Mouse (Mus musculus) layer of hippocampus, adult 2 months (tissue): Measurements from ENCODE around the gene Suox. TPM values are rescaled to one million over a fixed set of nuclear protein-coding genes. Genes with fewer than 3 reads are reported as not detected.
"Not testable (repeated sequence)": the region's sequence is repeated elsewhere in the genome, so short reads cannot be mapped to it uniquely, and the experiment has no call there.

Experiments used
- DNase-seq, 2 experiments: peaks; one replicate each; pipeline ENCODE4 v3.0.0; 2022; ENCODE audit warnings: low spot score in 2 of 2
- H3K27ac ChIP-seq: fragments of 200-600 bp; 2 replicates; pipeline ENCODE4 v1.8.1; 2022
- H3K4me3 ChIP-seq: fragments of 200-600 bp; 2 replicates; pipeline ENCODE4 v1.8.1; 2022; ENCODE audit warnings: mild to moderate bottlenecking
- CTCF ChIP-seq: fragments of 200-600 bp; conservative IDR thresholded peaks from 2 replicates; pipeline ENCODE4 v1.8.1; 2022; ENCODE audit warnings: antibody characterized with exemption, mild to moderate bottlenecking, moderate library complexity
- total RNA-seq, 2 experiments: library from RNA; stranded (reverse); gene quantifications; 2 replicates each; pipeline ENCODE4 v1.2.3; 2021

Gene Suox
- total RNA-seq, 2 experiments from 2014 or later: 12.5 to 12.6 TPM

DNA sequence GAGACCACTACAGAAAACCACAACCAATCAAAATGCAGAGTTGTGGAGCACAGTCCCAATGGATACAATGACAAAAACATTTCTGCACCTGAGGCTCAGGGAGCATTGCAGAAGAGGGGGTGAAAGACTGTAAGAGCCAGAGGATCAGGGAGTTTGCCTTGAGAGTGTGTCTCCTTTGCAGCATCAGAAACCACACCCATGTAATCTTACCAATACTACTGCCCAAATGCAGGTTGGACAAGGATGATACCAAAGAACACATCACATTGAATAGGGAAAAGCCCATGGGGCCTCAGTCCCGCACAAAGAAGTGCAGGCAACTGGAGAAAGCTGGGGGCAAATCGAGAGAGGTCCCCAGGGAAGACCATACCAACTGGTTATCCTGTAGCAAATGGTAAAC, 44.1 kb downstream of the Suox start:
- TF ChIP-seq CTCF: no peak
- no peak for DNase-seq
- Histone ChIP-seq H3K4me3 (no peak overlapping the region), H3K27ac (no peak overlapping the region)

DNA sequence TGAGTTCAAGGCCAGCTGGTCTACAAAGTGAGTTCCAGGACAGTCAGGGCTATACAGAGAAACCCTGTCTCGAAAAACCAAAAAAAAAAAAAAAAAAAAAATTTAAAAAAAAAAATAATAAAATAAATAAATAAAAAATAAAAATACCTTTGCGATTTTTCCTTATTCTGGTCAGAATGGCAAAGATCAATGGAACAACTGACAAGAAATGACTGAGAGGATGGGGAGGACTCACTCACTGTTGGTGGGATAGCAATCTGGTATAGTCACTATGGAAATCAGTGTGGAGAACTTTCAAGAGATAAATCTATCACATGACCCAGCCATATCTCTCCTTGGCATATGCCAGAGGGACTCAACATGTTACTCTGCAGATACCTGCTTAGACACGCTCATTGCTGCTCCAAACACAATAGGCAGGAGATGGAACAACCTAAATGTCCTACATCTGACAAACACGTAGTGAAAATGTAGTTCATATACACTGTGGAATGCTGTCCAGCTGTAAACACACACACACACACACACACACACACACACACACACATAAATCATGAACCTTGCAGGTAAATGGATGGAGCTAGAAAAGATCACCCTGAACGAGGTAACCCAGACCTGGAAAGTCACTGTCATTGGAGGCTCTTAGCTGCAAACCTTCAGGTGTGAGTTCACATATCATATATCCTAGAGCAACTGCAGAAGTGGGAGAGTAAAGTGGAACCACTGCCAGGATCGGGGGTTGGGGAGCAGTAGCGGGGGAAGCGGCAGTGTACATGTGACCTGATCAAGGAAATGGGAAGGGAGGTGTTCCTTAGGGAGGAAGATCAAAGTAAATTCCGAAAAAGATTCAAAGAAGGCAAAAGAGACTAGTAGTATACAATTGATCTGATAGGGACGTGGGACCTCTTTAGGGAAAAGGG, 46.2 kb downstream of the Suox start:
- DNase-seq: no peak
- Histone ChIP-seq H3K27ac (no peak overlapping the region), H3K4me3 (no peak overlapping the region)
- no peak for TF ChIP-seq CTCF

DNA sequence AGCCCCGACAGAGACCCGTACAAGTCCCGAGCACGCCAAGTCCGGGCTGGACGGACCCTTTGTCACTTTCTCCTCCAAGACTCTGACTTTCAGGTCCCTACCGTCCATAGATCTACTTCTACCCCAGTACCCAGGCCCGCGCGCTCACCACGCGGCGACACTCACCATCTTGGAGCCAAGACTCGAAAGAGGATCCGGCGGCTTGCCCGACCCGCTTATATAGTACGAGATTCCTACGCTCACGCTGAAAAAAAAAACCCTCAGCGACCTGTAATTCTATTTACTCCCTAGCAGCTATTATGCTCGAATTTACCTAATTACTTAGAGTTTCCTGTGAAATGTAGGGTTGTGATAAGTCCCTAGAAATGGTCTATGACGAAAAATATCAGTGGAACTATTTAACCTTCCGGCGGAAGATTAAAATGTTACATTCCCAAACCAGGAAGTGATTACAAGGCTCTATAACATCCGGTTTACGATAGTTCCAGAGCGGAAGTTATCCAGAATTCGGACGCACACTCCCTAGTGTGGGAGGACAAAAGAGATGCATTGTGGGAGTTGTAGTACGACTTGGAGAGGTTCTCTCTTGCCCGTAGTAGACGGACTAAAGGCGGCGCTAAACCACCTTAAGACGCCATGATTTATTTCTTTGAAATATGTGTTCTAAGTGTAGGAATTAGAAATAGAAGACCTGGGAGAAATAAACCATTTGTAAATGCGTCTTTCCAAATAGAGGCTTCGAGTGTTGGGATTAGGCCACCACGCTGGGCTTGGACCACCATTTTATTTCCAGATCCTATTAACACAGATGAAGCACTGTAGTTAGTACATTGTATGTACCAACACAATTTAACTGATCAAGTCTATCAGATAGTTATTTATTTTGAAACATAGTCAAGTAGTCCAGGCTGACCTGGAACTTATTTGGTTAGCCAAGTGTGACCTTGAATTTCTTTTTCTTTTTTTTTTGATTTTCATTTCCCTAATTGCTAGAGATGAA, 47.3 kb downstream of the Suox start, which contains the start of gene Rps26:
Gene Rps26, minus strand, starts transcription at position 437 of the 1,000 bp plus-strand sequence.
- Histone ChIP-seq H3K4me3 (peak within 1 kb of the TSS; percentile 66), H3K27ac (peak within 1 kb of the TSS; percentile 99)
- TF ChIP-seq CTCF: peak; percentile 70
- peak; percentile 87 to 98 for DNase-seq

DNA sequence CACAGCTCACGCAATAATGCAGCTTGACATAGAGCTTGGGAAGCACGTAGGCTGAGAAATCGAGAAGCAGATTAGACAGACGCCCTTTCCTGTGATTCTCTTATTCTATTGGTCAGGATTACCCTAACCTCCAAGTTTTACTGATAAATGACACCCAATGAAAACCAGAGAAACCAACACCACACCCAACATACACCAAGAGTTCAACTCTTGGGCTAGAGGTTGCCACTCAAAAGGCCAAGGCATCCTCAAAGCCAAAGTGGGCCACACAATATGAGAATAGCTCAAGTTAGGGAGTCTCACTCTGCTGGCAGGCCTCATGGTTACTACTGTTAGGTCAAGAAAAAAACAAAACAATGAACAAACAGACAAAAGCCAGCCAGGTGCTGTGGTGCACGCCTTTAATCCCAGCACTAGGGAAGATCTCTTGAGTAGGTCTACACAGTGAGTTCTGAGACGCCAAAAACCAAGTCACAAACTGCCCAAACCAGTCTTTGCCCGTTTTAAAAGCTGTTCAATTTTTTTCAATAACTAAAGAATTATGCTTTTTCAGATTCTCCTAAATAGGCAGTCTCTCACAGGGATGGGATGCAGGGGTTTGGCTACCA, 48.5 kb downstream of the Suox start:
- Histone ChIP-seq H3K27ac (peak overlapping the region; percentile 99), H3K4me3 (peak overlapping the region; percentile 66)
- DNase-seq: no peak
- TF ChIP-seq CTCF: no peak

DNA sequence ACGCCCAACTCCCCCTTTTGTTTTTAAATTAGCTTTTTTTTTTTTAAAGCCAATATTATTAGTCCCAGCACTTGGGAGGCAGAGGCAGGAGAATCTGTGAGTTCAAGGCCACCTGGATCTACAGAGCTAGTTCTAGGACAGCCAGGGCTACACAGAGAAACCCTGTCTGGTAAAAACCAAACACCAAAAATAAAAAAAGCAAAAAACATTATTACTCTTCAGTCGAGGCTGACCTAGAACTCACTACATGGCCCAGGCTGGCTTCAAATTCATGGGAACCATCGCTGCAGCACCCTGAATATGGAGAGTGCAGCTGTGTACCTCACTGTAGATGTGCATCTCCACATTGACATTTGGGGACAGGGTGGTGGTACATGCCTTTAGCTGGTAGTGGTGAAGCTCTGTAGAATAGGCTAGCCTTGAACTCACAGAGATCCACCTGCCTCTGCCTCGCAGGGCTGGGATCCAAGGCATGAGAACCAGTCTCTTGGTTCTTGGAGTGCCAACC, 50.7 kb downstream of the Suox start:
- H3K27ac ChIP-seq, DNase-seq, H3K4me3 ChIP-seq: not testable (repeated sequence)

DNA sequence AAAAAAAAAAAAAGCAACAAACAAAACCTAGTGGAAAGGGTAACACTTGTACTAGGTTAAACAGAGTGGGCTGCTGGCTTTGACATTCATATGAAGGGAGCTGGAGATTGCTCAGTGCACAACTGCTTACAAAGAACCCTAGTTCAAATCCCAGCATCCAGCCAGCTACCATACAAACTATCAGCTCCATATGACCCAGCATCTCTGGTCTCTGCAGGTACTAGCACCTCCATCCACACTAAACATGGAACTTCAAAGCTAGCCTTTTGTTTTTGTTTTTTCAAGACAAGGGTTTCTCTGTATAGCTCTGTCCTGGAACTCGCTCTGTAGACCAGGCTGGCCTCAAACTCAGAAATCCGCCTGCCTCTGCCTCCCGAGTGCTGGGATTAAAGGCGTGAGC, 51.2 kb downstream of the Suox start:
- no peak overlapping the region for H3K27ac ChIP-seq
- H3K4me3 ChIP-seq: no peak overlapping the region
- DNase-seq: no peak
- no peak for TF ChIP-seq CTCF

DNA sequence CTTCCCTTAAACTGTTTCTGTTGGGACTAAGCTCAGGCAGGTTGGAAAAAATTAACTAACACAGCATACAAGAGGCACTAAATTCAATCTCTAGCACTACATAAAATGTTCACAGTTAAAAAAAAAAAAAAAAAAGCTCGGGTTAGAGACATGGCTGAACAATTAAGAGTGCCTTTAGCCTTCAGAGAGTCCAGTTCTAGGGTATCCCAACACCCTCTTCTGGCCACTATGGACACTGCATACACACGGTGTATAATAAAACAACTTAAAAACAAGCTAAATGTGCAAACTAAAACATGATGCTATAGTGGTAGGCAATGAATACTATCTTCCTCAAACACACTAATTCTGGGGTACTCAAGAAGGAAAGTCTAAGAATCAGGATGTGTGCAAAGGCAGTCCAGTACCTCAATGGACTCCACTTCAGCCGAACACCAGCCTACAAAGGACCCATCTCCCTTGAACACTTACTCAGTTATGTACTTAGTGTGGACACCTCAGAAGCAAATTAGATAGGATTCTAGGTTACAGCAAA, 51.8 kb downstream of the Suox start:
- TF ChIP-seq CTCF: peak; percentile 50
- no peak overlapping the region for H3K4me3 ChIP-seq
- no peak for DNase-seq
- no peak overlapping the region for H3K27ac ChIP-seq

DNA sequence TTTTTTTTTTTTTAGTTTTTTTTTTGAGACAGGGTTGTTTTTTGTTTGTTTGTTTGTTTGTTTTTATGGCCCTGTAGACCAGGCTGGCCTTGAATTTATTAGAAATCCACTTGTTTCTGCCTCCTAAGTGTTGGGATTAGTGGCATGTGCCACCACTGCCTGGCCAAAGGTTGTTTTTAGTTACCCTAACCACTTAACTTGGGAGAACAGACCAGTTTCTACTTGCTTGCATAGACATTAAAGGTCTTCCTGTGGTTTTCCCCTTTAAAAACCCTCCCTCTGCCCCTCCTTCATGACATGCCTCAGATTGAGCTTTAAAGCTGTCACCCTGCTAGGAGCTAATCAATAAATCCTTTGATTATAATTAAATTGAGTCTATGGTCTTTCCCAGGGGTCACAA, 53.6 kb downstream of the Suox start:
- no peak overlapping the region for H3K4me3 ChIP-seq
- no peak overlapping the region for H3K27ac ChIP-seq
- DNase-seq: no peak
- TF ChIP-seq CTCF: no peak

Other genes starting within 250 kb of the Suox start
- 100 to 1,000 TPM; 246 to 255 TPM for gene Smarcc2, start 214.8 kb downstream of the Suox start, total RNA-seq
- 100 to 1,000 TPM; 519 to 544 TPM for gene Myl6, start 179.9 kb downstream of the Suox start, total RNA-seq
- 10 to 100 TPM; 18.5 to 21.1 TPM for gene Myl6b, start 175.4 kb downstream of the Suox start, total RNA-seq
- 1 to 10 TPM; 5.5 TPM for gene Esyt1, start 148.2 kb downstream of the Suox start, total RNA-seq
- 10 to 100 TPM; 12.2 to 14.3 TPM for gene Zc3h10, start 126.3 kb downstream of the Suox start, total RNA-seq
- 1,000 to 10,000 TPM; 1,438 to 1,486 TPM for gene Rpl41, start 124.8 kb downstream of the Suox start, total RNA-seq
- 10 to 100 TPM; 61.4 to 64.4 TPM for gene Pa2g4, start 108.1 kb downstream of the Suox start, total RNA-seq
- 1 to 10 TPM; 5.7 to 5.9 TPM for gene Erbb3, start 84.4 kb downstream of the Suox start, total RNA-seq
- 100 to 1,000 TPM; 283 to 303 TPM for gene Rps26, start 47.3 kb downstream of the Suox start, total RNA-seq
- gene Ikzf4, start 28.1 kb downstream of the Suox start, total RNA-seq: 10 to 100 TPM; 16.7 to 18.7 TPM
- 100 to 1,000 TPM; 126 to 134 TPM for gene Rab5b, start 22.2 kb upstream of the Suox start, total RNA-seq
- under 1 TPM; 0.33 to 0.34 TPM for gene Pmel, start 30.1 kb upstream of the Suox start, total RNA-seq
- 1 to 10 TPM; 2.0 to 3.0 TPM for gene Cdk2, start 31.0 kb upstream of the Suox start, total RNA-seq
- 10 to 100 TPM; 11.4 to 11.5 TPM for gene Dgka, start 70.8 kb upstream of the Suox start, total RNA-seq
- 10 to 100 TPM; 22.0 to 30.6 TPM for gene Pym1, start 73.8 kb upstream of the Suox start, total RNA-seq
- gene Mmp19, start 116.8 kb upstream of the Suox start, total RNA-seq: under 1 TPM; 0.61 to 0.84 TPM
- gene Dnajc14, start 130.0 kb upstream of the Suox start, total RNA-seq: 10 to 100 TPM; 65.5 to 73.3 TPM
- 10 to 100 TPM in 1 of 2 experiments, 1 to 10 TPM in 1; 9.4 to 10.9 TPM for gene Tmem198b, start 130.3 kb upstream of the Suox start, total RNA-seq
- 10 to 100 TPM; 39.3 to 42.2 TPM for gene Sarnp, start 143.3 kb upstream of the Suox start, total RNA-seq
- 1 to 10 TPM; 6.7 to 8.4 TPM for gene Ormdl2, start 147.6 kb upstream of the Suox start, total RNA-seq
- gene Gdf11, start 217.6 kb upstream of the Suox start, total RNA-seq: 10 to 100 TPM; 20.5 to 21.9 TPM
- gene Cd63, start 226.9 kb upstream of the Suox start, total RNA-seq: 10 to 100 TPM; 71.0 to 81.9 TPM
- gene Rdh5, start 248.8 kb upstream of the Suox start, total RNA-seq: 1 to 10 TPM; 4.3 to 8.4 TPM
- gene Bloc1s1, start 250.0 kb upstream of the Suox start, total RNA-seq: 100 to 1,000 TPM in 1 of 2 experiments, 10 to 100 TPM in 1; 88.5 to 102 TPM